Mouse (Mus musculus) urinary bladder, postnatal 14 days (tissue): ENCODE results near the gene Pa2g4.

Experiments
- DNase-seq: peaks from one replicate; pipeline ENCODE4 v3.0.0; 2021; ENCODE audit warnings: low spot score

Gene Pa2g4

GRCm38 (mm10) chr10:128535624-128536265 is 30.0 kb downstream of the Pa2g4 start:
- DNase-seq = no peak

- no peak for DNase-seq
Measured at GRCm38 (mm10) chr10:128535206-128535605, 30.6 kb downstream of the Pa2g4 start.

GRCm38 (mm10) chr10:128526366-128527356 is 39.1 kb downstream of the Pa2g4 start:
- no peak for DNase-seq

- DNase-seq = peak; percentile 95
Measured at GRCm38 (mm10) chr10:128525671-128526308, 40.0 kb downstream of the Pa2g4 start, which contains the start of gene Esyt1. TSS of gene Esyt1 (minus strand) at chr10:128525871.

GRCm38 (mm10) chr10:128524732-128525662 is 40.8 kb downstream of the Pa2g4 start:
- peak; percentile 53 for DNase-seq

GRCm38 (mm10) chr10:128524111-128524731 is 41.6 kb downstream of the Pa2g4 start:
- DNase-seq = no peak

- no peak for DNase-seq
Measured at GRCm38 (mm10) chr10:128522351-128522750, 43.4 kb downstream of the Pa2g4 start.

GRCm38 (mm10) chr10:128520591-128520990 is 45.2 kb downstream of the Pa2g4 start:
- no peak for DNase-seq

- no peak for DNase-seq
Measured at GRCm38 (mm10) chr10:128518833-128519232, 47.0 kb downstream of the Pa2g4 start.

GRCm38 (mm10) chr10:128516677-128517076 is 49.1 kb downstream of the Pa2g4 start:
- no peak for DNase-seq

- no peak for DNase-seq
Measured at GRCm38 (mm10) chr10:128516029-128516428, 49.8 kb downstream of the Pa2g4 start.

GRCm38 (mm10) chr10:128515044-128515443 is 50.7 kb downstream of the Pa2g4 start:
- DNase-seq = no peak

- DNase-seq = no peak
Measured at GRCm38 (mm10) chr10:128511761-128512160, 54.0 kb downstream of the Pa2g4 start.

GRCm38 (mm10) chr10:128511189-128511588 is 54.6 kb downstream of the Pa2g4 start:
- DNase-seq = no peak

GRCm38 (mm10) chr10:128510301-128510700 is 55.5 kb downstream of the Pa2g4 start:
- no peak for DNase-seq

- DNase-seq = no peak
Measured at GRCm38 (mm10) chr10:128509831-128510230, 56.0 kb downstream of the Pa2g4 start.

GRCm38 (mm10) chr10:128509203-128509602 is 56.6 kb downstream of the Pa2g4 start:
- no peak for DNase-seq

- no peak for DNase-seq
Measured at GRCm38 (mm10) chr10:128508260-128508659, 57.5 kb downstream of the Pa2g4 start.
